Comparison of ENCODE assay signal across 9 mouse cellular contexts in the genomic region with DNA sequence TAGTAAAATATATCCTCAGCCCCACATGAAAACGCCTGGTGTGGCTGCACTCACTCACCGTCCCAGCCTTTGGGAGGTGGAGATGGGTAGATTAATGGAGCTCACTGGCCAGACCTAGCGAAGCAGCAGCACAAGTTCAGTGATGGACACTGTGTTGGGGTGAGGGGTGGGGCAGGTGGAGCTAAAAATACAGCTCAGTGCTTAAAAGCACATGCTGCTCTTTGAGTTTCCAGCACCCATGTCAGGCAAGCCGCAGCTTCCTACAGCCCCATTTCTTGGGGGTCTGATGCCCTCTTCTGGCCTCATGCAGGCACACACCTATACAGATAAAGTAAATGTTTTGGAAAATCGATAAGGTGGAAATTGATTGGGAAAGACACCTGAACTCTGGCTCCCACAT.
DNase-seq lines count a peak whose midpoint lies in the region; ATAC-seq and TF ChIP-seq lines count a peak whose summit lies in the region.
"Had no signal": no experiment of that assay in that cellular context is flagged by ENCODE, and none has a peak within 500 bp of the region (broad histone marks: within the 10 kb centered on the region; RNA-seq: fewer than 3 reads in every experiment).

No protein-coding gene starts in this region.

- H3K4me1 ChIP-seq in hindbrain, embryonic 10.5 days (replicated peaks), result peaks cover 18% of the 10 kb centered on the region
- peaks cover 9% of the 10 kb centered on the region for H3K4me1 ChIP-seq in liver, embryonic 13.5 days (replicated peaks)
- H3K4me1 ChIP-seq in olfactory bulb, adult 2 months (ENCODE audit: control insufficient read depth, insufficient read depth, low read length), result no peaks in the 10 kb centered on the region; the same call in 1 of the 2 replicates
- H3K4me1 ChIP-seq: liver, embryonic 15.5 days had no signal

- TF ChIP-seq CTCF in gastrocnemius, adult 2 months (IDR thresholded peaks at IDR 0.05), result peak; percentile 55
- no peak for TF ChIP-seq CTCF in olfactory bulb, adult 2 months (IDR thresholded peaks at IDR 0.05; ENCODE audit: insufficient read depth, low read depth, low read length)

- no peaks in the 10 kb centered on the region for H3K27me3 ChIP-seq in hindbrain, embryonic 10.5 days (ENCODE audit: insufficient read depth, poor library complexity, severe bottlenecking)
- H3K27me3 ChIP-seq in liver, embryonic 13.5 days, result no peaks in the 10 kb centered on the region
- H3K27me3 ChIP-seq: liver, embryonic 15.5 days had no signal

- H3K36me3 ChIP-seq in hindbrain, embryonic 10.5 days, result peaks cover 22% of the 10 kb centered on the region; the same call in 1 of the 2 replicates
- no peaks in the 10 kb centered on the region for H3K36me3 ChIP-seq in liver, embryonic 13.5 days
- H3K36me3 ChIP-seq: liver, embryonic 15.5 days had no signal

- no peak overlapping the region for H3K27ac ChIP-seq in gastrocnemius, adult 2 months
- no peak overlapping the region for H3K27ac ChIP-seq in hindbrain, embryonic 10.5 days
- H3K27ac ChIP-seq in liver, embryonic 13.5 days, result no peak overlapping the region
- H3K27ac ChIP-seq in olfactory bulb, adult 2 months (ENCODE audit: insufficient read depth, low read depth, low read length), result 0 out of 2 replicates have a peak overlapping the region, but pooled peaks have one; percentile 17
- H3K27ac ChIP-seq: liver, embryonic 15.5 days had no signal

- DNase-seq in gastrocnemius, adult 2 months, result no peak
- DNase-seq in gastrocnemius, postnatal 4 days (ENCODE audit: low spot score in 2 of 2), result no peak
- peak; percentile 4 for DNase-seq in c-Kit-positive CD71-positive TER-119-negative erythroid progenitor cells, embryonic 14.5 days (ENCODE audit: low read depth)
- peak; percentile 30 for DNase-seq in hindbrain, embryonic 10.5 days (ENCODE audit: low spot score)
- DNase-seq in liver, embryonic 13.5 days, result peak; percentile 4
- DNase-seq in cerebellum, adult 18-20 months, result no peak

- intact Hi-C loops in gastrocnemius, adult 2 months (cut with DNase I), result loop anchor here (5.0 kb wide), 1 partner anchor 207 kb away; no protein-coding TSS in a partner anchor

- ATAC-seq in liver, embryonic 13.5 days (ENCODE audit: low read depth), result 0 out of 2 replicates have a peak, but pooled peaks have one; percentile 47
- ATAC-seq in erythroid progenitor cell, adult 5-6 weeks (replicated peaks; ENCODE audit: low FRiP score, poor library complexity, severe bottlenecking), result no peak

- H3K4me2 ChIP-seq in liver, embryonic 13.5 days, result no peak overlapping the region
- H3K4me2 ChIP-seq: liver, embryonic 15.5 days had no signal

- no peak overlapping the region for H3K9ac ChIP-seq in liver, embryonic 13.5 days
- H3K9ac ChIP-seq: liver, embryonic 15.5 days had no signal

- H3K4me3 ChIP-seq in gastrocnemius, adult 2 months, result no peak overlapping the region
- H3K4me3 ChIP-seq in hindbrain, embryonic 10.5 days, result no peak overlapping the region
- H3K4me3 ChIP-seq in liver, embryonic 13.5 days (replicated peaks), result no peak overlapping the region
- H3K4me3 ChIP-seq in olfactory bulb, adult 2 months (ENCODE audit: insufficient read depth, low read depth, low read length), result no peak overlapping the region
- H3K4me3 ChIP-seq: liver, embryonic 15.5 days had no signal

- 33% methylated on average over 5 of the region's 5 CpGs for WGBS in hindbrain, embryonic 10.5 days
- WGBS in liver, embryonic 13.5 days (ENCODE audit: insufficient replicate concordance), result 32% methylated on average over 5 of the region's 5 CpGs
- 59% methylated on average over 5 of the region's 5 CpGs for WGBS in olfactory bulb, adult 2 months

- TF ChIP-seq POLR2A in olfactory bulb, adult 2 months (IDR thresholded peaks at IDR 0.05; ENCODE audit: insufficient read depth, low read depth, low read length), result no peak

- H3K9me3 ChIP-seq in hindbrain, embryonic 10.5 days, result no peaks in the 10 kb centered on the region
- no peaks in the 10 kb centered on the region for H3K9me3 ChIP-seq in liver, embryonic 13.5 days (replicated peaks)
- H3K9me3 ChIP-seq: liver, embryonic 15.5 days had no signal

Comparison
In these comparisons a context has a peak if more than half of its experiments do, and no peak if none do; other contexts are left out.
1. DNase-seq: peak in c-Kit-positive CD71-positive TER-119-negative erythroid progenitor cells, embryonic 14.5 days (single experiment), hindbrain, embryonic 10.5 days (single experiment) and liver, embryonic 13.5 days (single experiment); none in gastrocnemius, adult 2 months (single experiment), gastrocnemius, postnatal 4 days (0 of 2) and cerebellum, adult 18-20 months (0 of 2).